Mouse (Mus musculus) heart, embryonic 14.5 days (tissue): ENCODE measurements around the gene Ptpro. TPM values are rescaled to one million over a fixed set of nuclear protein-coding genes. Genes with fewer than 3 reads are reported as not detected.

Experiments used
- ATAC-seq: fragments of 200-750 bp; cut with Nextera tagmentation; 2 replicates; pipeline ENCODE4 v1.8.0; 2017; ENCODE audit warnings: low read depth, moderate TSS enrichment; ENCODE audit not compliant: insufficient number of reproducible peaks, insufficient read depth, low FRiP score
- H3K27ac ChIP-seq, 2 experiments: fragments of 200-500 bp in 1 of 2; fragments of 300-500 bp in 1 of 2; sonication (generic) in 1 of 2; replicated peaks in 1 of 2; 2 replicates each; pipeline ENCODE4 v1.5.1; 2012 to 2014; ENCODE audit warnings: low read depth in 2 of 2, low read length in 2 of 2, control low read depth in 1 of 2, mild to moderate bottlenecking in 1 of 2, mixed read lengths in 1 of 2; ENCODE audit not compliant: control insufficient read depth in 1 of 2, insufficient read depth in 1 of 2
- H3K27me3 ChIP-seq: fragments of 300-500 bp; sonication (generic); 2 replicates; pipeline ENCODE4 v1.6.1; 2014; ENCODE audit warnings: mild to moderate bottlenecking, low read length, control low read depth; ENCODE audit not compliant: control insufficient read depth, insufficient read depth
- H3K36me3 ChIP-seq: fragments of 300-500 bp; sonication (generic); 2 replicates; pipeline ENCODE4 v1.6.1; 2014; ENCODE audit warnings: mild to moderate bottlenecking, control low read depth, low read length, mixed read lengths; ENCODE audit not compliant: control insufficient read depth, insufficient read depth
- H3K4me1 ChIP-seq, 2 experiments: fragments of 200-500 bp in 1 of 2; fragments of 300-500 bp in 1 of 2; sonication (generic) in 1 of 2; 2 replicates each; pipeline ENCODE4 v1.6.1; 2012 to 2014; ENCODE audit warnings: low read length in 2 of 2, control low read depth in 1 of 2, mixed read lengths in 1 of 2; ENCODE audit not compliant: control insufficient read depth in 2 of 2, insufficient read depth in 2 of 2
- H3K4me2 ChIP-seq: fragments of 300-500 bp; sonication (generic); 2 replicates; pipeline ENCODE4 v1.6.1; 2014; ENCODE audit warnings: mild to moderate bottlenecking, low read length
- H3K4me3 ChIP-seq, 2 experiments: fragments of 200-500 bp in 1 of 2; fragments of 300-500 bp in 1 of 2; sonication (generic) in 1 of 2; 2 replicates each; pipeline ENCODE4 v1.5.1; 2012 to 2014; ENCODE audit warnings: low read length in 2 of 2, mild to moderate bottlenecking in 2 of 2, control low read depth in 1 of 2, low read depth in 1 of 2, moderate library complexity in 1 of 2; ENCODE audit not compliant: control insufficient read depth in 1 of 2, insufficient read depth in 1 of 2
- H3K9ac ChIP-seq: fragments of 300-500 bp; sonication (generic); 2 replicates; pipeline ENCODE4 v1.6.1; 2014; ENCODE audit warnings: mild to moderate bottlenecking, low read length
- H3K9me3 ChIP-seq: fragments of 300-500 bp; sonication (generic); 2 replicates; pipeline ENCODE4 v1.6.1; 2016; ENCODE audit warnings: low read length, control low read depth; ENCODE audit not compliant: control insufficient read depth
- WGBS: fragments of 180-500 bp; shearing (Covaris S2); extraction: QIAGEN DNeasy Blood & Tissue Kit; methylation state at CpG from one replicate; pipeline ENCODE4 v1.1.7; 2014; 5-methylcytosine and 5-hydroxymethylcytosine counted together
- polyA plus RNA-seq: library from polyadenylated mRNA; unstranded; fragments of >200 nt; fragmentation: Nextera tagmentation; extraction: Ambion mirVana; gene quantifications from 2 replicates; pipeline ENCODE4 v1.2.1, GENCODE M21; 2014

Ptpro gene
- polyA plus RNA-seq, 1 experiment from 2014 or later = 4.1 TPM

DNA sequence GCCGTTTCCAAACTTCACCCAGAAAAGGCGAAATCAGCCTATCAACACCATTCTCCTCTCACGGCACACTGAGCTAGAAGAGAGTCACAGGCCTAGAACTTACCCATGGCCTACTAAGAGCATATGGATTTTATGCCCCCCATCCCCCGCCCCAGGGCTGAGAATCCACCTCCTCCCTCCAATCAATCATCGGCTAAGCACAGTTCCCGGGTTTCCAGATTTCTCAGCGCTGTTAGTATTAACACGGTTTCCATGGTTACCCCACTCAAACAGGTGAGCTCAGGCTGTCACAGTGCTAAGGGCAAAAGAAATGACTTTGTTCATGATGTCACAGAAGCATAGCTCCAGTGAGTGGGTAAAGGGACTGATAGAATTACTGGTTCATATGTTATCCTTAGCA, 110.1 kb downstream of the Ptpro start:
- no peak overlapping the region for H3K4me3 ChIP-seq
- H3K9ac ChIP-seq = no peak overlapping the region
- H3K36me3 ChIP-seq = no peaks in the 10 kb centered on the region
- no peaks in the 10 kb centered on the region for H3K9me3 ChIP-seq
- 66% methylated on average over 8 of the region's 8 CpGs for WGBS
- ATAC-seq = no peak
- no peak overlapping the region for H3K4me2 ChIP-seq
- H3K27me3 ChIP-seq = no peaks in the 10 kb centered on the region
- H3K4me1 ChIP-seq = peaks cover 4 to 14% of the 10 kb centered on the region in 2 experiments; a peak in 3 of 4 replicates
- H3K27ac ChIP-seq = no peak overlapping the region

DNA sequence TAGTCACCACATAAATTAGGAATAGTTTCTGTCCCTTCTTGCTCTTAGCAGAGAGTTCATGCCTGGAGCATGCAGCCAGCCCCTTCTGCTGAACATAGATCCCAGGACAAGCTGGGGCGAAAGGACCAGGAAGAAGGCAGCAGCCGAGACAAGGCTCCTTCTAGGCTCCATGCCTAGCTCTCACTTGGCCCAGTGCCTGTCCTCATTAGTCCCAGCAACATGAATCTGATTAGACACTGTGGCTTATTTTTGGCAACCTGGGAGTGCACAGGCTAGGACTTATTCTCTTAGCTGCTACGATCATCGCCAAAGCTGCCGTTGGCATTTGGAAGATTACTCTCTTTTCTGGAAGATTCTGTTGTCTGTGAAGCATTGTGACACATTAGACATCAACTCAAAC, 112.6 kb downstream of the Ptpro start:
- Histone ChIP-seq H3K27me3 (no peaks in the 10 kb centered on the region), H3K4me3 (no peak overlapping the region), H3K4me1 (peaks cover 4 to 14% of the 10 kb centered on the region in 2 experiments; a peak in 3 of 4 replicates), H3K27ac (0 out of 4 replicates have a peak overlapping the region, but pooled peaks of 1 of the 2 experiments have one; percentile 37), H3K9ac (no peak overlapping the region), H3K9me3 (no peaks in the 10 kb centered on the region), H3K36me3 (no peaks in the 10 kb centered on the region), H3K4me2 (no peak overlapping the region)
- no peak for ATAC-seq
- WGBS = 27% methylated on average over 5 of the region's 5 CpGs

GRCm38 (mm10) chr6:137365637-137366036, 113.5 kb downstream of the Ptpro start:
- H3K4me3 ChIP-seq = no peak overlapping the region
- no peak overlapping the region for H3K4me2 ChIP-seq
- peaks cover 5 to 16% of the 10 kb centered on the region in 2 experiments; a peak in 3 of 4 replicates for H3K4me1 ChIP-seq
- ATAC-seq = no peak
- H3K27ac ChIP-seq = no peak overlapping the region
- WGBS = 75% methylated on average over 2 of the region's 2 CpGs
- no peaks in the 10 kb centered on the region for H3K9me3 ChIP-seq
- H3K9ac ChIP-seq = no peak overlapping the region
- H3K27me3 ChIP-seq = no peaks in the 10 kb centered on the region
- H3K36me3 ChIP-seq = no peaks in the 10 kb centered on the region

- 56% methylated on average over 8 of the region's 8 CpGs for WGBS
- no peaks in the 10 kb centered on the region for H3K9me3 ChIP-seq
Observed at GRCm38 (mm10) chr6:137370745-137371144, 118.6 kb downstream of the Ptpro start.

DNA sequence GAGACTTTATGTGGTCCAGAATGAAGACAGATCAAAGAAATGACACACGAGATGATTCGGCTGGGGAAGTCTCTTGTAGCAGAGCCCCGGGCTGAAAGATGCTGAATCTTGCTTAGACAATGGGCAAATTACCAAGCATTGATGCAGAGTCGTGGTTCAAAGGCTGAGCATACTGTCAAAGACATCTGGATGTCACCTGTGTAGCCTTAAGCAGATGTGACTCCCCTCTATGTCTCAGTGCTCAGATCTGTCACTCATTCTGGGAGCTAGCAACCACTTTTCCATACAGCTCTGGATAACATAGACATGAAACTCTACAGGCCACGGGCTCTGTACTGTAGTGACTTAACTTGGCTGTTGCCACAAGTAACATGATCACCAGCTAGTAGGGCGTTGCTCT, 119.3 kb downstream of the Ptpro start:
- Histone ChIP-seq H3K4me1 (peaks cover 3 to 5% of the 10 kb centered on the region in 2 experiments; a peak in 1 of 4 replicates), H3K27ac (no peak overlapping the region), H3K4me2 (no peak overlapping the region), H3K4me3 (no peak overlapping the region), H3K9ac (no peak overlapping the region), H3K36me3 (no peaks in the 10 kb centered on the region), H3K9me3 (no peaks in the 10 kb centered on the region), H3K27me3 (no peaks in the 10 kb centered on the region)
- no peak for ATAC-seq
- WGBS = 70% methylated on average over 6 of the region's 6 CpGs

More at GRCm38 (mm10) chr6:137370745-137371144, 118.6 kb downstream of the Ptpro start:
- Histone ChIP-seq H3K4me2 (no peak overlapping the region), H3K27me3 (no peaks in the 10 kb centered on the region), H3K9ac (no peak overlapping the region; the same call in 1 of the 2 replicates), H3K27ac (no peak overlapping the region), H3K36me3 (no peaks in the 10 kb centered on the region), H3K4me1 (peaks cover 3 to 5% of the 10 kb centered on the region in 2 experiments; a peak in 1 of 4 replicates), H3K4me3 (no peak overlapping the region)
- ATAC-seq = no peak

- no peak for ATAC-seq
- peaks cover 3 to 5% of the 10 kb centered on the region in 2 experiments; a peak in 1 of 4 replicates for H3K4me1 ChIP-seq
- H3K9ac ChIP-seq = no peak overlapping the region
- no peak overlapping the region for H3K4me3 ChIP-seq
- H3K4me2 ChIP-seq = no peak overlapping the region
- no peaks in the 10 kb centered on the region for H3K9me3 ChIP-seq
- no peak overlapping the region for H3K27ac ChIP-seq
- H3K27me3 ChIP-seq = no peaks in the 10 kb centered on the region
- H3K36me3 ChIP-seq = no peaks in the 10 kb centered on the region
- WGBS = 58% methylated on average over 6 of the region's 6 CpGs
Observed at GRCm38 (mm10) chr6:137373920-137374319, 121.8 kb downstream of the Ptpro start.

DNA sequence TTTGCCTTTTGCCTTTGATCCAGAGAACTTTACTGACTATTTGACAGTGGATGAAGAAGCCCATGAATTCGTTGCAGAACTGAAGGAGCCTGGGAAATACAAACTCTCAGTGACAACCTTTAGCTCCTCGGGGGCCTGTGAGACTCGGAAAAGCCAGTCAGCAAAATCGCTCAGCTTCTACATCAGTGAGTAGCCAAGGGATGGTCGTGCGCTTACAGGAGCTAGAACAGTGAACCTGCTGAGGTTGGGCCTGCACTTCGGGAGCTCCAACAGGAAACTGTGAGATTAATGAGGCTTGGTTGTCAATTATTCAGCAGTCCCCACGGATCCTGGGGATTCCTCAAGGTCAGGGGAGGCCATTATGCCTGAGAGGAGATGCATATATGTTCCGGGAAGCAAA, 130.4 kb downstream of the Ptpro start:
- no peak for ATAC-seq
- no peak overlapping the region for H3K9ac ChIP-seq

GRCm38 (mm10) chr6:137386344-137386743, 134.2 kb downstream of the Ptpro start:
- Histone ChIP-seq H3K36me3 (no peaks in the 10 kb centered on the region), H3K4me3 (no peak overlapping the region), H3K9me3 (0 out of 2 replicates have a peak, but pooled peaks cover 7% of the 10 kb centered on the region), H3K27me3 (no peaks in the 10 kb centered on the region), H3K4me2 (no peak overlapping the region), H3K27ac (no peak overlapping the region), H3K9ac (no peak overlapping the region), H3K4me1 (no peaks in the 10 kb centered on the region)
- WGBS = 83% methylated on average over 4 of the region's 4 CpGs
- no peak for ATAC-seq

More for the DNA sequence above, 130.4 kb downstream of the Ptpro start:
- no peak overlapping the region for H3K4me3 ChIP-seq
- no peaks in the 10 kb centered on the region for H3K27me3 ChIP-seq
- no peaks in the 10 kb centered on the region for H3K36me3 ChIP-seq
- H3K27ac ChIP-seq = no peak overlapping the region
- H3K4me2 ChIP-seq = no peak overlapping the region
- H3K9me3 ChIP-seq = 0 out of 2 replicates have a peak, but pooled peaks cover 7% of the 10 kb centered on the region
- 60% methylated on average over 9 of the region's 9 CpGs for WGBS
- no peaks in the 10 kb centered on the region for H3K4me1 ChIP-seq
